Mouse (Mus musculus): ENCODE measurements around the gene Scn8a.

Gene Scn8a

DNA sequence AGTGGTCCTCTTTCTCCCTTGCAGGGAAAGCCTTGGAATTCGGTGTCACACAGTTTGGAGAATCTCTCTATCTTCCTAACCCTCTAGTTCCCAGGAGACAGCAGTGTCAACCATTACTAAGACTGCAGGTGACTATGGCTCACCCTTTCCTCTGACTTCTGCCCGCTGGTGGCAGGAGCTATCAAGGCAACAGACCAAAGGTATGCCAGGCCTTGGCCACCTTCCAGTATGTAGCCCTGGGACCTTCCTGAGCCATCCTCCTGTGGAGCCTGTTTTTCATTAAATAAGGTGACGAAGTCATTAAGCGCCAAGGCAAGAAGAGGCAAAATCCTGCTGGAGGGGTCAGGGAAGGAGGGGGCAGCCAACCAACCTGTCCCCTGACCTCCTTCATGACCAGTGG lies 205.5 kb downstream of the Scn8a start:
- DNase-seq, result peak; percentile 53 to 68

DNA sequence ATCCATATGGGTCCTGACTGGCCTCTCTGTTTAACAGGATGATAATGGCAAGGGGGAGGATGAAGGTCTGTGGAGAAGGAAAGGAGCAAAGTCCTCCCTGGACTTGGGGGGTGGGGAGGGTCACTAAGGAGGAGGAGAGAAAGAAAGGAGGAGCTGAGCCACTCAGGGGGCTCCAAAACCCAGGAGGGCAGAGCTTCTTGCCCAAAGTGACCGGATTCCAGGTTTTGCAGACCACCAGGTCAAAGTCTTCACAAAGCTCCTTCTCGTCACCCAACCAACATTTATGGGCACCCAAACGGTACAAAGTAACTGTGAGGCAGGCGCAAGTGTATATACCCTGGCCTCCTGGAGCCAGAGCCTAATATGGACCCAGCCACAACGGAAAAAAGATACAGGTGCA lies 206.0 kb downstream of the Scn8a start:
- DNase-seq, result peak in 1 of 2 experiments; percentile 67

- peak; percentile 69 to 82 for DNase-seq
Observed at GRCm38 (mm10) chr15:101076071-101077000, 206.7 kb downstream of the Scn8a start.

- DNase-seq, result peak; percentile 53 to 71
Observed at GRCm38 (mm10) chr15:101077001-101077812, 207.5 kb downstream of the Scn8a start.

DNA sequence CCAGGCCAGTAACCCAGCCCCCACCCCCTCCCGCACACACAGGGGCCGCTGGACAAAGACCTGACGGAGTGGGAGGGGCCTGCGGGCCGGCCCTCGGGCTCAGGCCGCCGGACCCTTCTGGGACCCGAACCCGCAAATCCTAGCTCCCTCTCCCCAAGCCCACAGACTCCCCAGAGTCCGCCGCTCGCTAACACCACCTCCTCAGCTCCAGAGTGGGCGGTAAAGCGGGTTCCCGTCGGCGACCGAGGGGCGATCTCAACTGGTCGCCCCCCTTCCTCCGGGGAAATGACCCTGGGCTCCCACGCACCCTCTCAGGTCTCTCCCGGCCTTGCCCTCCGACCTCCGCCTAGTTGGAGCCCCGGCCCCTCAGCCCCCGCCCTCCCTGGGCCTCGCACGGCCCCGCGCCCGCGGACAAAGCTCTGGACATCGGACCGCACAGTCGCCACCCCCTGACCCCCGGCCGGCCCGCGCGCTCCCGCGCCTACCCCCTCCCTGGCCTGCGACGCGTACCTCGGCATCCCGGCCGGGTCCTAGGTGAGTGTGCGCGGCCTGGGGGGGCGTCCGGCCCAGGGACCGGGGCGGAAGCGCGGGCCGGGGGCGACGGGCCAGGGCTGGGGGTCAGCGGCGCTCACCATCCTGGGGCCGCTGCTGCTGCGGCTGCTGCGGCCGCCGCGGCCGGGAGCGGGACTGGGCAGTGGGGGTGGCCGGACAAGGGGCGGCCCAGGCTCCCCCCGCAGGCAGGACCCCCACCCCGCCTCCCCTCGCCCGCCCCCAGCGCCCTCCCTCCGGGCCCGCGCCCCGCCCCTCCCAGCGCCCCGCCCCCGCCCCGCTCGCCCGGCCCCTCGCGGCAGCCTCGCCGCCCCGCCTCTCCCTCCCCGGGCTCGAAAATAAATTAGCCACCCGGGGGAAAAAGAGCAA lies 208.4 kb downstream of the Scn8a start, which contains the start of gene Fignl2:
TSS of gene Fignl2 (minus strand) at position 755 of the 918 bp plus-strand sequence.
- peak; percentile 69 to 80 for DNase-seq

GRCm38 (mm10) chr15:101078731-101079156 lies 209.1 kb downstream of the Scn8a start:
- peak; percentile 91 to 95 for DNase-seq

GRCm38 (mm10) chr15:101080031-101080520 lies 210.4 kb downstream of the Scn8a start:
- DNase-seq, result no peak

- peak in 1 of 2 experiments; percentile 28 for DNase-seq
Observed at GRCm38 (mm10) chr15:101081035-101081548, 211.4 kb downstream of the Scn8a start.

GRCm38 (mm10) chr15:101082236-101082635 lies 212.6 kb downstream of the Scn8a start:
- peak in 1 of 2 experiments; percentile 27 for DNase-seq

GRCm38 (mm10) chr15:101084499-101084898 lies 214.8 kb downstream of the Scn8a start:
- no peak for DNase-seq

DNA sequence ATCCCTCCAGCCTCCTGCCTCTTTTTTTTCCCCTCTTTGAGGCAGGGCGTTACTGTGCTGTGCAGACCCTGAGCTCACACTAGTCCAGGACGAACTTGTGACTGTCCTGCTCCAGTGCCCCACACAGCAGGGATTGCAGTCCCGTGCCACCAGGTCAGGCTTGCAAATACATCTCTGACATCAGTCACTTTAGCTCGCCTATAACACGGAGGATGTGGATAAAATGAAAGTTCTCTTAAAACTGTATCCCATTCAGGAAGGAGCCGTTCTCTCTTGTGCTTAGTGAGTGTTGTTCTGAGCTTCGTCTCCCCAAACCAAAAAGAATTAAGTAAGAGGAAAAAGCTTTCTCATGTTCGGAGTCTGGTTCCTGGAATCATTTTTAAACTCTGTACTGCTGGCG lies 216.8 kb downstream of the Scn8a start:
- no peak for DNase-seq

DNA sequence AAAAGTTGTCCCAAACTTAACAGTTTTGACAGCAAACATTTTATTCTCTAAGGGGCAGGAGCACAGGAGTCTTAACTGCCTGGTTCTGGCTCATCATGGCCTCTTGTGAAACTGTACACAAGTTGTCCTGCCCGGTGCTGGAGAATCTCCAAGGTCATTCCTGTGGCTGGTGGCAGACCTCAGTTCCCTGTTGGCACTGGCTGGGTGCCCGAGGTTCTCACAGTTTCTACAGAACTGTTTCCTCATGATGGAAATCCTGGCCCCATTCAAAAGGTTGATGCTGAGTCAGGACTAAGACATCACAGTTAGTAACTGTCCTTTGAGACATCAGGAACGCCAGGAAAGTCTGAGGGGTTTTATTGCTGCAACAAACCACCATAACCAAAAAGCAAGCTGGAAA lies 217.3 kb downstream of the Scn8a start:
- DNase-seq, result peak in 1 of 2 experiments; percentile 49

GRCm38 (mm10) chr15:101088291-101088690 lies 218.6 kb downstream of the Scn8a start:
- no peak for DNase-seq

GRCm38 (mm10) chr15:101091551-101091950 lies 221.9 kb downstream of the Scn8a start:
- no peak for DNase-seq

DNA sequence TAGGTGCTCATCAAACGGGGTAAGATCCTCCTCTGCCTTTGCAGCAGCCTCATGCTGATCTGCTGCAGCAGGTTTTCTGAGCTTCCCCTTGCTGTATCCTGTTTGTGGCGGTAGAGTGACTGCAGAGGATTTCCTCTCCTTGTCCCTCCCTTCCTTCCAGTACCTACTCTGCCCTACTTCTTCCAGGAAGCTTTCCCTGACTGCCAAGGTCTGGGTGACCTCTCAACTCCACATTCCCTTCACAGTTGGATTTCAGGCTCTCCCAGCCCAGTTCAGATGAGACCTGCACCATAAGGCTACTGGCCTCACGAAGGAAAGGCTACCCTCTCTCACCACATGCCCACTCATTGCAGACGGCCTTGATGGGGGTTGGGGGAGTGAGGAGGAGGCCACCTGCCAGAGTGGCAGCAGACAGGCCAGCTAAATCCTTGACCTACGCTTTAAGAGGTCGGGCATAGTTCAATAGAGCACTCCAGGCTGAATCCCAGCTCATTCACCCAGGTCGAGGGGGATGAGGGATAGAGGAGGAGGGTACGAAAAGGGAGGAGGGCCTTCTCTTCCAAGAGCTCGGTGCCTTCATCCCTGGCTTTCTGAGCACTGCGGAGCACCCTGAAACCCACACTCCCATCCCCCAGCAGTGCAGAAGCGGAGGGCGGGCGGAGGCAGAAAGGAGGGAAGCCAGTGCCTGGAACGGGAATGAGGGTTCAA lies 222.6 kb downstream of the Scn8a start:
- DNase-seq, result peak; percentile 45 to 65

- DNase-seq, result peak; percentile 80 to 89
Observed at GRCm38 (mm10) chr15:101092829-101093648, 223.4 kb downstream of the Scn8a start.

DNA sequence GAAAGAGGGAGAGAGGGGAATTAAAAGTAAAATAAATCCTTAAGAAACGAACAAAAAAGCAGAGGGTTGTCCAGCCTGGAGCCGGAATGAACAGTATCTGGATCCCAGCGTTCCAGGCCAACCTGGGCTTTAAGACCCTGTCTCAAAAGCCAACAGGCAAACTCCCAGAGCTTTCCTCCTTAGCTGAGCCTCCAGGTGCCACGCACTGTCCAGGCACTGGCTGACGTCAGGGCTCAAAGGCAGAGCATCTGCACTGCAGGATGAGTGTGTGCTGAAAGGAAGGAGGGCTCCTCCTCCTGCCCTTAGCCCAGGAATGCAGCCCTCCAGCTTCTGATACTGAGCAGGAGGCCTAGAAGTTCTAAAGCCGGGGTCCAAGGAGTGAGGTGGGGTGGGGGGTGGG lies 224.3 kb downstream of the Scn8a start:
- peak in 1 of 2 experiments; percentile 50 for DNase-seq

DNA sequence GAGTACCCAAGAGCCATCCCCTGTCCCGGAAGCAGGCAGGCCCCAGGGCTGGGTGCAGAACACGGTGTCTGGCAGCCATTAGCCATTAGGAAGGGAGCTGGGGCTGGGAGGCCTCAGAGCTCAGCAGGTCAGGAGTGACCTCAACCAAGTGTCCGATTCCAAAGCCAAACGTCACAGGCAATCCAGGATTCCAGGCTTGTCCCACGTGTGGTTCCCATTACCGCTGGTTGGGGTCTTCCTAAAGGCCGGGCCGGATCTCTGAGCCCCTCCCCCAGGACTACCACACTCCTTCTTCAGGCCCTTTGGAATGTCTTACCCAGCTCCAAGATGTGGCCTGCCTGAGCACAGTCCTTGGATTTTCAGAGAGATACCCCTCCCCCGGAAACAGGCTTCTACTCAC lies 225.3 kb downstream of the Scn8a start:
- DNase-seq, result no peak

DNA sequence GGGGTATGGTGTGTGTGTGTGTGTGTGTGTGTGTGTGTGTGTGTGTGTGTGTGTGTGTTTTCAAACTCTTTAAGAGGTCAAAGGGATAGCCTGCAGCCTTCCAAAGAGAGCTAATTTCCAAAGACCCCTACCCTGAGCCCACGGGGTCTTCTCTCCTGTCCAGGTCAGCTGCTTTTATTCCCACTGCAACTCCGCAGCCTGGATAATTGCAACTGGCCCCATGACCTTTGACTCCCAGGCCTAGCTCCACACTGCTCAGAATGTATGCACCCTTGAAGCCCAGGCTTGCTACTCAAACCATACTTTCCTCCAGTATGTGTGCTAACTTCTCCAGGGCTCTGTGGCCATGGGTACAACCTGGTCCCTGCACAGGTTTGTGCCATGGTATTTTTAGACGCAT lies 225.7 kb downstream of the Scn8a start:
- DNase-seq, result no peak

Data from kidney, postnatal 4 days (tissue).